Mouse (Mus musculus): Measurements from ENCODE around the gene Gbf1.
"Not testable (repeated sequence)": the region's sequence is repeated elsewhere in the genome, so short reads cannot be mapped to it uniquely, and the experiment has no call there.

Gene Gbf1

GRCm38 (mm10) chr19:46147511-46148371 lies 4.6 kb upstream of the Gbf1 start, which contains the start of gene Pitx3:
TSS of gene Pitx3 (minus strand) at chr19:46148326.
- DNase-seq, result peak in 1 of 2 experiments; percentile 17

GRCm38 (mm10) chr19:46148372-46148760 lies 3.9 kb upstream of the Gbf1 start:
- DNase-seq, result peak; percentile 78 to 82

GRCm38 (mm10) chr19:46149091-46149490 lies 3.2 kb upstream of the Gbf1 start:
- no peak for DNase-seq

- no peak for DNase-seq
Measured at GRCm38 (mm10) chr19:46165950-46166349, 13.6 kb downstream of the Gbf1 start.

- not testable (repeated sequence) for DNase-seq
Measured at GRCm38 (mm10) chr19:46167169-46167568, 14.9 kb downstream of the Gbf1 start.

- DNase-seq, result no peak
Measured at GRCm38 (mm10) chr19:46169396-46169795, 17.1 kb downstream of the Gbf1 start.

GRCm38 (mm10) chr19:46169913-46170312 lies 17.6 kb downstream of the Gbf1 start:
- DNase-seq, result no peak

GRCm38 (mm10) chr19:46172541-46172940 lies 20.2 kb downstream of the Gbf1 start:
- DNase-seq, result no peak

- DNase-seq, result no peak
Measured at GRCm38 (mm10) chr19:46175173-46175572, 22.9 kb downstream of the Gbf1 start.

- no peak for DNase-seq
Measured at GRCm38 (mm10) chr19:46177046-46177445, 24.7 kb downstream of the Gbf1 start.

- DNase-seq, result no peak
Measured at GRCm38 (mm10) chr19:46180274-46180673, 28.0 kb downstream of the Gbf1 start.

- DNase-seq, result peak; percentile 70 to 78
Measured at GRCm38 (mm10) chr19:46182241-46182640, 29.9 kb downstream of the Gbf1 start.

- no peak for DNase-seq
Measured at GRCm38 (mm10) chr19:46186611-46187010, 34.3 kb downstream of the Gbf1 start.

- no peak for DNase-seq
Measured at GRCm38 (mm10) chr19:46187203-46187602, 34.9 kb downstream of the Gbf1 start.

- DNase-seq, result peak; percentile 47 to 52
Measured at GRCm38 (mm10) chr19:46198293-46198692, 46.0 kb downstream of the Gbf1 start.

GRCm38 (mm10) chr19:46198891-46199290 lies 46.6 kb downstream of the Gbf1 start:
- peak; percentile 27 to 60 for DNase-seq

- DNase-seq, result peak in 1 of 2 experiments; percentile 21
Measured at GRCm38 (mm10) chr19:46204166-46204565, 51.9 kb downstream of the Gbf1 start.

- no peak for DNase-seq
Measured at GRCm38 (mm10) chr19:46205680-46206079, 53.4 kb downstream of the Gbf1 start.

GRCm38 (mm10) chr19:46210951-46211350 lies 58.6 kb downstream of the Gbf1 start:
- DNase-seq, result no peak

- DNase-seq, result no peak
Measured at GRCm38 (mm10) chr19:46214541-46214940, 62.2 kb downstream of the Gbf1 start.

- no peak for DNase-seq
Measured at GRCm38 (mm10) chr19:46215401-46215800, 63.1 kb downstream of the Gbf1 start.

GRCm38 (mm10) chr19:46216716-46217115 lies 64.4 kb downstream of the Gbf1 start:
- DNase-seq, result no peak

GRCm38 (mm10) chr19:46217347-46217746 lies 65.0 kb downstream of the Gbf1 start:
- not testable (repeated sequence) for DNase-seq

- DNase-seq, result no peak
Measured at GRCm38 (mm10) chr19:46220116-46220515, 67.8 kb downstream of the Gbf1 start.

- no peak for DNase-seq
Measured at GRCm38 (mm10) chr19:46223118-46223517, 70.8 kb downstream of the Gbf1 start.
